Mouse (Mus musculus): ENCODE data around the gene Afap1l2.

The Afap1l2 gene

DNA sequence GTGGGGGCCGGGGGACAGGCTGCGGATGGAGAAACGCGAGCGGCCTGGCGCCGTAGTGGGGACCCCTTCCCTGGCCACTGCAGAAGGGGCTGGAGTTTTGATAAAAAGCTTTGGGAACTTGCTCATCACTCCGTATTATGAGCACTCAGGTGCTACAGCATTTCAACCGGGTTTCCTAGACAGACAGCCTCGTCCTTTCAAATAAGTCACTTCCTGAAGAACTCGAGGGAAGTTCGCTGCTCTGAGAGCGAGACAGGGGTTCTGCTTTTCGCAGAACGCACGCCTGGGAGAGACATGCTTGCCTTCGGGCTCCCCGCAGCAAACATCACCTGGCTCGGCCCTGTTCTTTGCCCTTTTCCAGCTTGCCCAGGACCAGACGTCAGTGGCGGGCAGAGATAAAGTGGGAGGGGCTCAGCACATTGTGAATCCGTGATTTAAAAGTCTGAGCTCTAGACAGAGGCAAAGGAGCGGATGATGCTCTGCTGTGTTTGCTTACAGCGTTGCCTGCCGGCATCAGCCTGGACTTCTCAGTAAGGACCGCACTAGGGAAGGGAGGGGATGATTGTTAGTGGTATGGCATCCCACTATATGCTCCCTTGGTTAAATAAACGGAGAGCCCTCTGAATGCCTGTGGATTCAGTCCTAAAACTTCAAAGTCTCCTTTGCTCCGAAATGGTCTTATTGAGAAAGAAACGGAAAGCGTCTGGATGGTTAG lies 133.3 kb downstream of the Afap1l2 start:
- DNase-seq (ENCODE audit: low read depth) = no peak

DNA sequence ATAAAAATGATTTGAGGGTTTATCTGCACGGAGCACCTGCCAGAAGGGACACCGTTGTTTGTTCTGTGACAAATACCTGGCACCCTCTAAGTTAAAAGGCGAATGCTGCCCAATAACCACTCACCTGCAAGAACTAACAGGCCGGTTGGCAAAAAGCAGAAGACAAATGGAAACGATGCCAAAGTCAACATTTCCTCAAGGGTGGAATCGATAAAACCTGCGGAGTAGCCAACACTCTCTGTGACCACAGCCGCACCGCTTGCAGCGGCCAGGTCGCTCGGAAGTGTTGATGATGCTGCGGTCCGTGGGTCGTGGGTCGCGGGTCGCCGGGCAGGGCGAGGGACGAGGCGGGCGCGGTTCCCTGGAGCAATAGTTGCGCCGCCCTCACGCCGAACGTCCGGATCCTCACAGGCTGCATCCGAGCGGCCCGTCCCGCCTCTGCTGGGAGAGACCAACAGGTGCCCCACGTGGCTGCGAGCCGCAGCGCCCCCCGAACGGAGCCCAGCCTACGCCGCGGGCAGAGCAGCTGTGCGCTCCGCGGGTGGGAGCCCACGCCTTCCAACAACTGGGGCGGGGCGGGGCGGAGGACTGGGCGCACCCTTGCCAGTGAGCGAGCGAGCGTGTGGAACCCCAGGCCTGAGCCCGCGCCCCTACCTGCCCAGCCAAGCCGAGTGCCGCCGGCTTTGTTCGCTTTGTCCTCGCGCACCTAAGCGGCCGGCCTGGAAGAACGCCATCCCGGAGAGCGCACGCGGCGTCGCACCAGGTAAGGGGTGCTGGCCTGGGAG lies 134.0 kb downstream of the Afap1l2 start, which contains the start of gene Vwa2:
Vwa2 (plus strand) TSS at position 434 of the 785 bp plus-strand sequence.
- no peak for DNase-seq (ENCODE audit: low read depth)

DNA sequence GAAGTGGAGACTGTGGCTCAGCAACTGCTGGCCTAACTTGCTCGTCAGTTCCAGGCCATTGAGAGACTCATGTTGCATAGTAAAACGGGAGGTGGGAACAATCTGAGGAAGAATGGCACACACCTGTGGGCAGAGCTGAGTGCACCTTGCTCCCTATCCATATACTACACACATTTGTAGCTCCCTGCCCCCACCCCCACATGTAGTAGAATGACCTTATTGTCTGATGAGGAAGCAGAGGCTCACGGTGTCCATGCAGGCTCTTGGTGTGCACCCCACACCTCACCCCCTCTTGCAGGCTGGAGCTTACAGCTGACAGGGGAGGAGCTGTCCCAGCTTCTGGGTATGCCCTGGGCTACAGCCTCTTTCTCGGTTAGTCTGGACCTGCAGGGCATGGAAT lies 140.3 kb downstream of the Afap1l2 start:
- DNase-seq (ENCODE audit: low read depth) = no peak
